Comparison of ENCODE assay signal across 17 mouse cellular contexts in genomic region chr11:23698526-23698925, GRCm38 (mm10).
"Had no signal": no experiment of that assay in that cellular context is flagged by ENCODE, and none has a peak within 500 bp of the region (broad histone marks: within the 10 kb centered on the region; RNA-seq: fewer than 3 reads in every experiment).

No protein-coding gene starts in this region.

- H3K27ac ChIP-seq: liver, embryonic 15.5 days; lung, embryonic 15.5 days; midbrain, embryonic 10.5 days; midbrain, embryonic 13.5 days; midbrain, embryonic 15.5 days; neural tube, embryonic 12.5 days; stomach, embryonic 15.5 days; stomach, postnatal 0 days had no signal

- H3K36me3 ChIP-seq: midbrain, embryonic 15.5 days; stomach, embryonic 15.5 days had no signal

- H3K9me3 ChIP-seq: liver, embryonic 15.5 days; lung, embryonic 15.5 days; midbrain, embryonic 10.5 days; midbrain, embryonic 13.5 days; midbrain, embryonic 15.5 days; neural tube, embryonic 12.5 days; stomach, embryonic 15.5 days had no signal

- ATAC-seq: liver, postnatal 0 days; lung, postnatal 0 days; midbrain, embryonic 13.5 days; midbrain, embryonic 15.5 days had no signal

- DNase-seq: liver, postnatal 0 days; lung, adult 2 months; lung, postnatal 14 days; lung, postnatal 36 days; right cerebral cortex, postnatal 14 days; thymus, adult 2 months; thymus, postnatal 25 days; thymus, postnatal 4 days had no signal

- H3K9ac ChIP-seq: liver, embryonic 15.5 days; liver, postnatal 0 days; lung, embryonic 15.5 days; midbrain, embryonic 13.5 days; midbrain, embryonic 15.5 days; neural tube, embryonic 12.5 days; stomach, embryonic 15.5 days had no signal

- H3K4me3 ChIP-seq: liver, embryonic 15.5 days; lung, embryonic 15.5 days; midbrain, embryonic 10.5 days; midbrain, embryonic 13.5 days; midbrain, embryonic 15.5 days; neural tube, embryonic 12.5 days; stomach, embryonic 15.5 days had no signal

- H3K4me2 ChIP-seq: liver, embryonic 15.5 days; lung, embryonic 15.5 days; midbrain, embryonic 13.5 days; midbrain, embryonic 15.5 days; neural tube, embryonic 12.5 days; stomach, embryonic 15.5 days had no signal

- H3K4me1 ChIP-seq: liver, embryonic 15.5 days; lung, embryonic 15.5 days; midbrain, embryonic 15.5 days; neural tube, embryonic 12.5 days; stomach, embryonic 15.5 days had no signal

- H3K27me3 ChIP-seq: liver, embryonic 15.5 days; lung, embryonic 15.5 days; midbrain, embryonic 13.5 days; midbrain, embryonic 15.5 days; neural tube, embryonic 12.5 days; stomach, embryonic 15.5 days had no signal
